Mouse (Mus musculus): Measurements from ENCODE around the gene Per2.

GRCm38 (mm10) chr1:91366215-91367108, 92.7 kb downstream of the Per2 start, which contains the start of gene Erfe:
- TF ChIP-seq CTCF (IDR thresholded peaks at IDR 0.05; ENCODE audit: extremely low read depth, insufficient read depth, insufficient read length, insufficient replicate concordance): peak; percentile 76; the same call in 1 of the 2 replicates
- no peak for TF ChIP-seq POLR2A (IDR thresholded peaks at IDR 0.05; ENCODE audit: low read depth, low read length)

Measured in spleen, adult 2 months (tissue).